Mouse (Mus musculus) stomach, embryonic 16.5 days (tissue): Measurements from ENCODE around the gene Zfp229. TPM values are rescaled to one million over a fixed set of nuclear protein-coding genes. Genes with fewer than 3 reads are reported as not detected.
"Not testable (repeated sequence)": the region's sequence is repeated elsewhere in the genome, so short reads cannot be mapped to it uniquely, and the experiment has no call there.

Source experiments
- ATAC-seq: fragments of 200-750 bp; cut with Nextera tagmentation; 2 replicates; pipeline ENCODE4 v1.8.0; 2017; ENCODE audit warnings: moderate number of reproducible peaks, moderate TSS enrichment; ENCODE audit not compliant: insufficient read depth, low FRiP score
- H3K27ac ChIP-seq: fragments of 300-500 bp; sonication (generic); 2 replicates; pipeline ENCODE4 v1.5.1; 2014; ENCODE audit warnings: low read length
- H3K27me3 ChIP-seq: fragments of 300-500 bp; sonication (generic); 2 replicates; pipeline ENCODE4 v1.6.1; 2014; ENCODE audit warnings: low read length, control low read depth, mixed read lengths; ENCODE audit not compliant: control insufficient read depth, insufficient read depth
- H3K36me3 ChIP-seq: fragments of 300-500 bp; sonication (generic); 2 replicates; pipeline ENCODE4 v1.6.1; 2014; ENCODE audit warnings: low read length; ENCODE audit not compliant: control insufficient read depth, insufficient read depth
- H3K4me1 ChIP-seq: fragments of 300-500 bp; sonication (generic); 2 replicates; pipeline ENCODE4 v1.6.1; 2014; ENCODE audit warnings: low read length, control low read depth, mixed read lengths; ENCODE audit not compliant: control insufficient read depth, insufficient read depth
- H3K4me2 ChIP-seq: fragments of 300-500 bp; sonication (generic); 2 replicates; pipeline ENCODE4 v1.6.1; 2014; ENCODE audit warnings: low read depth, low read length, mixed read lengths
- H3K4me3 ChIP-seq: fragments of 300-500 bp; sonication (generic); replicated peaks from 2 replicates; pipeline ENCODE4 v1.5.1; 2014; ENCODE audit warnings: mild to moderate bottlenecking, low read length
- H3K9ac ChIP-seq: fragments of 300-500 bp; sonication (generic); 2 replicates; pipeline ENCODE4 v1.6.1; 2014; ENCODE audit warnings: low read length
- H3K9me3 ChIP-seq: fragments of 300-500 bp; sonication (generic); replicated peaks from 2 replicates; pipeline ENCODE4 v1.6.1; 2016; ENCODE audit warnings: low read length, control low read depth; ENCODE audit not compliant: control insufficient read depth
- WGBS: fragments of 180-500 bp; shearing (Covaris S2); extraction: QIAGEN DNeasy Blood & Tissue Kit; methylation state at CpG from one replicate; pipeline ENCODE4 v1.1.7; 2014; 5-methylcytosine and 5-hydroxymethylcytosine counted together
- polyA plus RNA-seq: library from polyadenylated mRNA; unstranded; fragments of >200 nt; fragmentation: Nextera tagmentation; extraction: Ambion mirVana; gene quantifications from 2 replicates; pipeline ENCODE4 v1.2.1, GENCODE M21; 2015

Gene Zfp229
- polyA plus RNA-seq, 1 experiment from 2014 or later: 6.1 TPM

- Histone ChIP-seq H3K4me3 (peak overlapping the region; percentile 56), H3K9me3 (no peaks in the 10 kb centered on the region), H3K36me3 (peaks cover 2% of the 10 kb centered on the region; the same call in 1 of the 2 replicates), H3K27ac (peak overlapping the region; percentile 50), H3K9ac (no peak overlapping the region), H3K27me3 (no peaks in the 10 kb centered on the region), H3K4me1 (no peaks in the 10 kb centered on the region), H3K4me2 (peak overlapping the region; percentile 62)
- ATAC-seq: no peak
- WGBS: 76% methylated on average over 4 of the region's 4 CpGs
Measured at GRCm38 (mm10) chr17:21733049-21733448, 2.5 kb downstream of the Zfp229 start.

GRCm38 (mm10) chr17:21733529-21734031, 3.0 kb downstream of the Zfp229 start:
- Histone ChIP-seq H3K27me3 (no peaks in the 10 kb centered on the region), H3K4me1 (no peaks in the 10 kb centered on the region), H3K4me2 (peak overlapping the region; percentile 62), H3K9ac (peak overlapping the region; percentile 69), H3K36me3 (peaks cover 3% of the 10 kb centered on the region; the same call in 1 of the 2 replicates), H3K9me3 (no peaks in the 10 kb centered on the region), H3K27ac (peak overlapping the region; percentile 50), H3K4me3 (peak overlapping the region; percentile 56)
- WGBS: under 1% methylated on average over 27 of the region's 27 CpGs
- ATAC-seq: peak; percentile 96

- Histone ChIP-seq H3K4me1 (no peaks in the 10 kb centered on the region; the same call in 1 of the 2 replicates), H3K9ac (no peak overlapping the region), H3K9me3 (no peaks in the 10 kb centered on the region), H3K4me3 (no peak overlapping the region), H3K36me3 (no peaks in the 10 kb centered on the region), H3K27ac (no peak overlapping the region), H3K4me2 (no peak overlapping the region), H3K27me3 (no peaks in the 10 kb centered on the region)
- no peak for ATAC-seq
- WGBS: 68% methylated on average over 2 of the region's 2 CpGs
Measured at GRCm38 (mm10) chr17:21752791-21753190, 22.2 kb downstream of the Zfp229 start.

- no peak overlapping the region for H3K27ac ChIP-seq
- peak overlapping the region; percentile 47 for H3K4me3 ChIP-seq
- no peaks in the 10 kb centered on the region for H3K27me3 ChIP-seq
- H3K9ac ChIP-seq: peak overlapping the region; percentile 65
- no peaks in the 10 kb centered on the region for H3K36me3 ChIP-seq
- H3K9me3 ChIP-seq: no peaks in the 10 kb centered on the region
- no peaks in the 10 kb centered on the region; the same call in 1 of the 2 replicates for H3K4me1 ChIP-seq
- peak overlapping the region; percentile 58 for H3K4me2 ChIP-seq
- 12% methylated on average over 20 of the region's 20 CpGs for WGBS
- no peak for ATAC-seq
Measured at GRCm38 (mm10) chr17:21753342-21754208, 23.0 kb downstream of the Zfp229 start.

GRCm38 (mm10) chr17:21770336-21770735, 39.7 kb downstream of the Zfp229 start:
- no peaks in the 10 kb centered on the region for H3K27me3 ChIP-seq
- no peak overlapping the region for H3K9ac ChIP-seq
- H3K36me3 ChIP-seq: no peaks in the 10 kb centered on the region
- no peak overlapping the region for H3K4me3 ChIP-seq
- H3K4me2 ChIP-seq: no peak overlapping the region
- no peaks in the 10 kb centered on the region for H3K4me1 ChIP-seq
- WGBS: 81% methylated on average over 2 of the region's 2 CpGs
- H3K9me3 ChIP-seq: no peaks in the 10 kb centered on the region
- H3K27ac ChIP-seq: no peak overlapping the region
- no peak for ATAC-seq

GRCm38 (mm10) chr17:21792256-21792655, 61.7 kb downstream of the Zfp229 start:
- no peak overlapping the region for H3K4me3 ChIP-seq
- H3K4me1 ChIP-seq: no peaks in the 10 kb centered on the region
- no peak for ATAC-seq
- H3K27me3 ChIP-seq: no peaks in the 10 kb centered on the region
- no peaks in the 10 kb centered on the region for H3K9me3 ChIP-seq
- 76% methylated on average over 4 of the region's 4 CpGs for WGBS
- no peak overlapping the region for H3K9ac ChIP-seq
- no peak overlapping the region for H3K27ac ChIP-seq
- H3K36me3 ChIP-seq: no peaks in the 10 kb centered on the region
- H3K4me2 ChIP-seq: no peak overlapping the region

DNA sequence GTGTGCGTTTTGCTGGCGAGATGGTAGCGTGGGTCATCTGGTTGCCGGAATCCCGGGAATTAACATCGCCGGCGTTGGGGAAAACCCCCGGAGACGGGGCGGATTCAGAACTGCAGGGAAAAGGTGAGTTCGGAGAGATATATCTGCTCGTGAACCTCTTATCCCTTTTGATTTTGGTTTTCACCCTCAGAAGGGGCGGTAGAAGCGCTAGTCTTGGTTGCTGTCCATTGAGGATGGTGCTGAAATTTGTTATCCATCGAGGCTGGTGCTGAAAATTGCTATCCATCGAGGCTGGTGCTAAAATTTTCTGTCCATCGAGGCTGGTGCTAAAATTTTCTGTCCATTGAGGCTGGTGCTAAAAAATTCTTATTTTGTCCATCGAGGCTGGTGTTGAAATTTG, 70.8 kb downstream of the Zfp229 start:
- not testable (repeated sequence) for H3K36me3 ChIP-seq, H3K9me3 ChIP-seq, H3K27ac ChIP-seq, H3K9ac ChIP-seq, H3K27me3 ChIP-seq, H3K4me2 ChIP-seq, H3K4me3 ChIP-seq, ATAC-seq, H3K4me1 ChIP-seq
- WGBS: 38% methylated on average over 19 of the region's 19 CpGs

Other genes with a start within 250 kb of the Zfp229 start
- gene Zfp53, start 241.8 kb upstream of the Zfp229 start, polyA plus RNA-seq: 13.8 and 14.3 TPM in 2 replicates
- gene Zfp52, start 195.3 kb upstream of the Zfp229 start, polyA plus RNA-seq: 5.8 and 6.6 TPM in 2 replicates
- gene Zfp948, start 163.8 kb upstream of the Zfp229 start, polyA plus RNA-seq: 19.0 and 21.3 TPM in 2 replicates
- gene Zfp983, start 80.2 kb upstream of the Zfp229 start, polyA plus RNA-seq: 3.9 and 5.0 TPM in 2 replicates
- 6.8 and 9.2 TPM in 2 replicates for gene Gm10226, start 38.9 kb upstream of the Zfp229 start, polyA plus RNA-seq
- 8.2 and 9.5 TPM in 2 replicates for gene Zfp760, start 23.1 kb upstream of the Zfp229 start, polyA plus RNA-seq
- gene Zfp820, start 115.0 kb downstream of the Zfp229 start, polyA plus RNA-seq: 6.7 and 6.9 TPM in 2 replicates
- gene Zfp995, start 179.1 kb downstream of the Zfp229 start, polyA plus RNA-seq: 7.4 and 8.8 TPM in 2 replicates
- 18.9 and 23.7 TPM in 2 replicates for gene Zfp942, start 231.7 kb downstream of the Zfp229 start, polyA plus RNA-seq
- 16.9 and 19.0 TPM in 2 replicates for gene Zfp943, start 231.8 kb downstream of the Zfp229 start, polyA plus RNA-seq